Mouse (Mus musculus) E14TG2a.4 (cell line): ENCODE measurements around the gene Susd6.

Experiments used
- CTCF ChIP-seq: conservative IDR thresholded peaks from 2 replicates; pipeline ENCODE4 v1.5.1; 2014; ENCODE audit warnings: low read length
- NANOG ChIP-seq: IDR thresholded peaks from 2 replicates; pipeline ENCODE4 v1.6.1; 2014; ENCODE audit warnings: borderline replicate concordance, low read length, mixed read lengths
- POU5F1 ChIP-seq: IDR thresholded peaks from 2 replicates; pipeline ENCODE4 v1.6.1; 2014; ENCODE audit warnings: low read length, borderline replicate concordance

- TF ChIP-seq CTCF = no peak
- TF ChIP-seq NANOG = no peak
- no peak for TF ChIP-seq POU5F1
These were observed at the start of gene Susd6 for GRCm38 (mm10) chr12:80789849-80790694.
